Mouse (Mus musculus): Measurements from ENCODE around the gene Uts2. TPM values are rescaled to one million over a fixed set of nuclear protein-coding genes. Genes with fewer than 3 reads are reported as not detected.
A peak's percentile ranks its signal among the peaks of the same experiment; 100 is the strongest.

Uts2 gene
- polyA plus RNA-seq, 1 experiment: not detected

- Histone ChIP-seq H3K27ac (ENCODE audit: insufficient read depth, low read length) (no peak overlapping the region), H3K4me3 (ENCODE audit: insufficient read depth, low read length) (no peak overlapping the region), H3K4me1 (ENCODE audit: control insufficient read depth, insufficient read depth, low read length) (no peaks in the 10 kb centered on the region)
- no peak for TF ChIP-seq POLR2A (IDR thresholded peaks at IDR 0.05; ENCODE audit: extremely low read depth, insufficient read depth, low read length)
- peak; percentile 67 for TF ChIP-seq CTCF (IDR thresholded peaks at IDR 0.05; ENCODE audit: extremely low read depth, insufficient read depth, low read length)
These were observed 30.3 kb upstream of the Uts2 start for GRCm38 (mm10) chr4:150966556-150966955.

- no peaks in the 10 kb centered on the region for H3K4me1 ChIP-seq (ENCODE audit: control insufficient read depth, insufficient read depth, low read length)
- H3K4me3 ChIP-seq (ENCODE audit: insufficient read depth, low read length): no peak overlapping the region
- TF ChIP-seq CTCF (IDR thresholded peaks at IDR 0.05; ENCODE audit: extremely low read depth, insufficient read depth, low read length) (no peak), POLR2A (IDR thresholded peaks at IDR 0.05; ENCODE audit: extremely low read depth, insufficient read depth, low read length) (no peak)
- no peak overlapping the region for H3K27ac ChIP-seq (ENCODE audit: insufficient read depth, low read length)
These were observed 27.9 kb upstream of the Uts2 start for GRCm38 (mm10) chr4:150968956-150969355.

- no peak overlapping the region for H3K27ac ChIP-seq (ENCODE audit: insufficient read depth, low read length)
- H3K4me3 ChIP-seq (ENCODE audit: insufficient read depth, low read length): no peak overlapping the region
- no peaks in the 10 kb centered on the region for H3K4me1 ChIP-seq (ENCODE audit: control insufficient read depth, insufficient read depth, low read length)
- TF ChIP-seq CTCF (IDR thresholded peaks at IDR 0.05; ENCODE audit: extremely low read depth, insufficient read depth, low read length) (no peak), POLR2A (IDR thresholded peaks at IDR 0.05; ENCODE audit: extremely low read depth, insufficient read depth, low read length) (no peak)
These were observed 23.6 kb upstream of the Uts2 start for GRCm38 (mm10) chr4:150973264-150973663.

GRCm38 (mm10) chr4:150975145-150975544, 21.8 kb upstream of the Uts2 start:
- no peaks in the 10 kb centered on the region for H3K4me1 ChIP-seq (ENCODE audit: control insufficient read depth, insufficient read depth, low read length)
- no peak overlapping the region for H3K4me3 ChIP-seq (ENCODE audit: insufficient read depth, low read length)
- no peak for TF ChIP-seq CTCF (IDR thresholded peaks at IDR 0.05; ENCODE audit: extremely low read depth, insufficient read depth, low read length)
- TF ChIP-seq POLR2A (IDR thresholded peaks at IDR 0.05; ENCODE audit: extremely low read depth, insufficient read depth, low read length): no peak
- H3K27ac ChIP-seq (ENCODE audit: insufficient read depth, low read length): no peak overlapping the region

- H3K27ac ChIP-seq (ENCODE audit: insufficient read depth, low read length): no peak overlapping the region
- no peak overlapping the region for H3K4me3 ChIP-seq (ENCODE audit: insufficient read depth, low read length)
- no peaks in the 10 kb centered on the region for H3K4me1 ChIP-seq (ENCODE audit: control insufficient read depth, insufficient read depth, low read length)
- TF ChIP-seq CTCF (IDR thresholded peaks at IDR 0.05; ENCODE audit: extremely low read depth, insufficient read depth, low read length) (no peak), POLR2A (IDR thresholded peaks at IDR 0.05; ENCODE audit: extremely low read depth, insufficient read depth, low read length) (no peak)
These were observed 18.6 kb upstream of the Uts2 start for GRCm38 (mm10) chr4:150978156-150978910.

- TF ChIP-seq CTCF (IDR thresholded peaks at IDR 0.05; ENCODE audit: extremely low read depth, insufficient read depth, low read length) (no peak), POLR2A (IDR thresholded peaks at IDR 0.05; ENCODE audit: extremely low read depth, insufficient read depth, low read length) (no peak)
- H3K27ac ChIP-seq (ENCODE audit: insufficient read depth, low read length): no peak overlapping the region
- H3K4me3 ChIP-seq (ENCODE audit: insufficient read depth, low read length): no peak overlapping the region
- H3K4me1 ChIP-seq (ENCODE audit: control insufficient read depth, insufficient read depth, low read length): no peaks in the 10 kb centered on the region
These were observed 17.4 kb upstream of the Uts2 start for GRCm38 (mm10) chr4:150979455-150979854.

GRCm38 (mm10) chr4:150980153-150980552, 16.7 kb upstream of the Uts2 start:
- no peaks in the 10 kb centered on the region for H3K4me1 ChIP-seq (ENCODE audit: control insufficient read depth, insufficient read depth, low read length)
- H3K27ac ChIP-seq (ENCODE audit: insufficient read depth, low read length): no peak overlapping the region
- no peak for TF ChIP-seq POLR2A (IDR thresholded peaks at IDR 0.05; ENCODE audit: extremely low read depth, insufficient read depth, low read length)
- H3K4me3 ChIP-seq (ENCODE audit: insufficient read depth, low read length): no peak overlapping the region

- TF ChIP-seq POLR2A (IDR thresholded peaks at IDR 0.05; ENCODE audit: extremely low read depth, insufficient read depth, low read length): no peak
- peak; percentile 38; the same call in 1 of the 2 replicates for TF ChIP-seq CTCF (IDR thresholded peaks at IDR 0.05; ENCODE audit: extremely low read depth, insufficient read depth, low read length)
- H3K4me3 ChIP-seq (ENCODE audit: insufficient read depth, low read length): no peak overlapping the region
- no peak overlapping the region for H3K27ac ChIP-seq (ENCODE audit: insufficient read depth, low read length)
- H3K4me1 ChIP-seq (ENCODE audit: control insufficient read depth, insufficient read depth, low read length): no peaks in the 10 kb centered on the region
These were observed 6.7 kb upstream of the Uts2 start for GRCm38 (mm10) chr4:150990148-150990547.

- TF ChIP-seq POLR2A (IDR thresholded peaks at IDR 0.05; ENCODE audit: extremely low read depth, insufficient read depth, low read length) (no peak), CTCF (IDR thresholded peaks at IDR 0.05; ENCODE audit: extremely low read depth, insufficient read depth, low read length) (no peak)
- Histone ChIP-seq H3K4me3 (ENCODE audit: insufficient read depth, low read length) (no peak overlapping the region), H3K4me1 (ENCODE audit: control insufficient read depth, insufficient read depth, low read length) (no peaks in the 10 kb centered on the region), H3K27ac (ENCODE audit: insufficient read depth, low read length) (no peak overlapping the region)
These were observed 1.7 kb downstream of the Uts2 start for GRCm38 (mm10) chr4:150998626-150999025.

- TF ChIP-seq POLR2A (IDR thresholded peaks at IDR 0.05; ENCODE audit: extremely low read depth, insufficient read depth, low read length): no peak
- no peak for TF ChIP-seq CTCF (IDR thresholded peaks at IDR 0.05; ENCODE audit: extremely low read depth, insufficient read depth, low read length)
- Histone ChIP-seq H3K27ac (ENCODE audit: insufficient read depth, low read length) (no peak overlapping the region), H3K4me3 (ENCODE audit: insufficient read depth, low read length) (no peak overlapping the region), H3K4me1 (ENCODE audit: control insufficient read depth, insufficient read depth, low read length) (no peaks in the 10 kb centered on the region)
These were observed 4.5 kb downstream of the Uts2 start for GRCm38 (mm10) chr4:151001397-151001796.
